Mouse (Mus musculus): ENCODE measurements at regions not wholly inside any gene's neighbourhood (a gene's known extent, or its start where the extent isn't known, plus 50 kb on each side); places are given as distances from the start of the nearest gene placed in this dataset.

DNA sequence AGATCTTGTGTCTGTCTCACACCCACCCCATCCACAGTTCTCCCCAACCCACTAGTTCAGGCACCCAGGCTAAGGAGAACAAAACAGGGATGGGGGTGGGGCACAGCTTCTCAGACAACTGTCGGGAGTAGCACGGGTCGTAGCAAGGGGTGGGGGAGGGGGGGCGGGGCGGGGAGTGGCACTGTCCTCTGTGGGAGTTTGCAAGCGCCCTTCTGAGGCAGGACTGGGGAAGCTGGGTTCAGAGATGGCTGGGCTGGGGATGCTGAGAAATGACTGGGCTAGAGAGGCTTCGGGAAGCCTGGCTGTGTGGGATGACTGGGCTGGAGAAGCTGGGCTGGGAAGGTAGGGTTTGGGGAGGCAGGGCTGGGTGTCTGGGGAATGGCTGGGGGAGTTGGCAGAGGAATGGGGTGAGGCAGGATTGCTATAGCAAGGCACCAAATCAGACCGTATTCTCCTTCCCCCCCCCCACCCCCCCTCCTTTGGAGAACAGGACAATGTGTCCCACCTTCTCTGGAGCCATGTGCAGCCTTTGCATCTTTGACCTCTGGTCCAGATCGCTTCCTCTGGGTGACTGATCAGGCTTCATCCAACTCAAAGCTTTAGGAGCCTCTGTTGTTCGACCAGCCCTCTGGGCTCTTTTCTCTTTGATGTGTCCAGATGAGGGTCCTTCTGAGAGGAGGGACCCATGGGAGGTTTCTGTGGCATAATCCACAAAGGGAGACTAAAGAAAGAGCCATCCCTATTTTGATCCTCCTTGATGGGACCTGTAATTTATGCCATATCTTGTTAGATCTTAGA is 131.2 kb upstream of the Jade1 start:
- TF ChIP-seq MAZ (IDR thresholded peaks at IDR 0.05; ENCODE audit: low read depth, low read length) = no peak
- TF ChIP-seq KAT2A (IDR thresholded peaks at IDR 0.05; ENCODE audit: insufficient replicate concordance, low read length) = no peak
- TF ChIP-seq CHD1 (IDR thresholded peaks at IDR 0.05; ENCODE audit: low read depth, low read length) = no peak
- no peak for TF ChIP-seq CTCF (conservative IDR thresholded peaks at IDR 0.05 in 1 of 2, IDR thresholded peaks at IDR 0.05 in 1 of 2; ENCODE audit: low read depth in 2 of 2, low read length in 2 of 2)
- TF ChIP-seq POLR2A (IDR thresholded peaks at IDR 0.05; ENCODE audit: low read depth, low read length) = no peak
- no peak for TF ChIP-seq SIN3A (IDR thresholded peaks at IDR 0.05; ENCODE audit: low read length)

Measured in CH12.LX (cell line).